Mouse (Mus musculus) right cerebral cortex, postnatal 25 days (tissue): ENCODE results near the gene Fes.

Source experiments
- DNase-seq: peaks from one replicate; pipeline ENCODE4 v3.0.0; 2022

The Fes gene

GRCm38 (mm10) chr7:80387633-80388543 lies at the start of gene Fes:
Gene Fes (minus strand): TSS chr7:80387946.
- DNase-seq = no peak

GRCm38 (mm10) chr7:80436571-80436970 lies 48.8 kb upstream of the Fes start:
- DNase-seq = no peak

- no peak for DNase-seq
Observed at GRCm38 (mm10) chr7:80435594-80435993, 47.8 kb upstream of the Fes start.

- DNase-seq = no peak
Observed at GRCm38 (mm10) chr7:80429661-80430060, 41.9 kb upstream of the Fes start.

GRCm38 (mm10) chr7:80427730-80428129 lies 40.0 kb upstream of the Fes start:
- no peak for DNase-seq

GRCm38 (mm10) chr7:80426363-80426762 lies 38.6 kb upstream of the Fes start:
- no peak for DNase-seq

GRCm38 (mm10) chr7:80424722-80425121 lies 37.0 kb upstream of the Fes start:
- DNase-seq = no peak

- no peak for DNase-seq
Observed at GRCm38 (mm10) chr7:80422759-80423480, 35.2 kb upstream of the Fes start.

- no peak for DNase-seq
Observed at GRCm38 (mm10) chr7:80421576-80421975, 33.8 kb upstream of the Fes start.

- no peak for DNase-seq
Observed at GRCm38 (mm10) chr7:80420586-80420985, 32.8 kb upstream of the Fes start.

GRCm38 (mm10) chr7:80419278-80419677 lies 31.5 kb upstream of the Fes start:
- no peak for DNase-seq

GRCm38 (mm10) chr7:80418036-80418435 lies 30.3 kb upstream of the Fes start:
- DNase-seq = no peak

- no peak for DNase-seq
Observed at GRCm38 (mm10) chr7:80417601-80418000, 29.9 kb upstream of the Fes start.

- DNase-seq = no peak
Observed at GRCm38 (mm10) chr7:80416969-80417368, 29.2 kb upstream of the Fes start.

- no peak for DNase-seq
Observed at GRCm38 (mm10) chr7:80414303-80414855, 26.6 kb upstream of the Fes start.

- no peak for DNase-seq
Observed at GRCm38 (mm10) chr7:80413512-80414302, 26.0 kb upstream of the Fes start.

GRCm38 (mm10) chr7:80412781-80413180 lies 25.0 kb upstream of the Fes start:
- no peak for DNase-seq

- DNase-seq = peak; percentile 80
Observed at GRCm38 (mm10) chr7:80412279-80412678, 24.5 kb upstream of the Fes start.

- DNase-seq = no peak
Observed at GRCm38 (mm10) chr7:80410380-80410779, 22.6 kb upstream of the Fes start.

- DNase-seq = no peak
Observed at GRCm38 (mm10) chr7:80407712-80408111, 20.0 kb upstream of the Fes start.

- no peak for DNase-seq
Observed at GRCm38 (mm10) chr7:80406186-80406585, 18.4 kb upstream of the Fes start.

GRCm38 (mm10) chr7:80405188-80405695 lies 17.5 kb upstream of the Fes start, which contains the start of gene Furin:
Gene Furin (minus strand): TSS chr7:80405436.
- no peak for DNase-seq
